Mouse (Mus musculus): ENCODE measurements at regions not wholly inside any gene's neighbourhood (a gene's known extent, or its start where the extent isn't known, plus 50 kb on each side); places are given as distances from the start of the nearest gene placed in this dataset.

- TF ChIP-seq CTCF (IDR thresholded peaks at IDR 0.05; ENCODE audit: low read depth) (no peak), EP300 (IDR thresholded peaks at IDR 0.05; ENCODE audit: low read depth) (no peak)
These were observed 119.8 kb upstream of the Gli2 start for GRCm38 (mm10) chr1:119173030-119173756.

Measured in liver, postnatal 0 days (tissue).